Mouse (Mus musculus) spleen, adult 12 weeks (tissue): ENCODE measurements around the gene Gm49387.

ENCODE experiments used
- DNase-seq: peaks from one replicate; pipeline ENCODE4 v3.0.0; 2022; ENCODE audit warnings: low spot score

Gene Gm49387

GRCm38 (mm10) chr14:31525040-31525810 lies 115.5 kb downstream of the Gm49387 start:
- no peak for DNase-seq

GRCm38 (mm10) chr14:31521318-31521717 lies 119.4 kb downstream of the Gm49387 start:
- DNase-seq: no peak

GRCm38 (mm10) chr14:31519165-31519564 lies 121.5 kb downstream of the Gm49387 start:
- no peak for DNase-seq

DNA sequence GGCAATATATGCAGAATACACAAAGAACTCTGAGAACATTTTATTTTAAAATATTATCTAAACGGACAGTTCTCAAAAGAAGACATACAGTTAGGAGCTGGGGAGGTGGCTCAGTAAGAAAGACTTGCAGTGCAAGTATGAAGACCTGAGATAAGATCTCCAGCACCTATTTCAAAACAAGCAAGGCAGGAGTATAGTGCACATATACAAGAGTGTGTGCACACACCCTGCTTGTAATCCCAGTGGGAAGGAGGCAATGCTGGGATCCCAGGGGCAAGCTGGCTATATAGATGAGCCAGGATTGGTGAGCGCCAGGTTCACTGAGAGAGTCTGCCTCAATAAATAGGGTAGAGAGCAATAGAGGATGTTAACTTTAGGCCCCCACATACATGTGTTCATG lies 124.8 kb downstream of the Gm49387 start:
- no peak for DNase-seq

- DNase-seq: no peak
These were observed 130.4 kb downstream of the Gm49387 start for GRCm38 (mm10) chr14:31510322-31510721.

DNA sequence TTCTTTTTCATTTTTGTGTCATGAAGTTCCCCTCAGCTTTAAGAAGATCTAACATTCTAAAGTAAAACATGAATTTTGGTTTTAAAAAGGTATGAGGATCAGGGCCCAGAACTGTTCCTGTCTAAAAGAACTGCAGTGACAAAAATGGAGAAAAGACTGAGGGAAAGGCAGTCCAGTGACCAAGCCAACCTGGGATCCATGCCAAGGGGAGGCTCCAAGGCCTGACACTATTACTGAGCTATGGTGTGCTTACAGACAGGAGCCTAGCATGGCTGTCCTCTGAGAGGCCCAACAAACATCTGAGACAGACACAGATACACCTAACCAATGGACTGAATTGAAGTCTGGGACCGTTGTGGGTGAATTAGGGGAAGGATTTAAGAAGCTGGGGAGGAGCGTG lies 130.8 kb downstream of the Gm49387 start:
- DNase-seq: no peak

DNA sequence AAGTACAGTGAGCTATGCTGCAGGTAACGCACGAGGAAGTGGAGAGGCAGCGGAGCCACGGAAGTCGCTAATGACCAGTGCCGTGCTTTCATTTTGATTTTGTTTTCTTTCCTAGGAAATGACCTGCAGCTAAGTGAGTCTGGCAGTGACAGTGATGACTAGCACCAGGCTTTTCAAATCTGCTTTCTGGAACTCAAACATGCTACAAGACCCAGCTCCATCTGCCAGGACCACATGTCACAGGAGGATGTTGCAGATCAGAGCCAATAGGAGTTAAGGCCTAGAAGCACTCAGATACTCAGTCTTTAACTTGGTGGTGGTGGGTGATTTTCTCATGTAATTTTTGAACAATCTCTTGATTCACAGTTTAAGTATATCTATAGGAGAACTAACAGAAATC lies 134.2 kb downstream of the Gm49387 start:
- DNase-seq: no peak

GRCm38 (mm10) chr14:31503406-31503805 lies 137.3 kb downstream of the Gm49387 start:
- no peak for DNase-seq
